ENCODE assay signal across 14 mouse cellular contexts in genomic region chr1:191115514-191116238, GRCm38 (mm10). TPM values are rescaled to one million over a fixed set of nuclear protein-coding genes. Genes with fewer than 3 reads are reported as not detected.
DNase-seq lines count a peak whose midpoint lies in the region; ATAC-seq lines count a peak whose summit lies in the region.
"Had no signal": no experiment of that assay in that cellular context is flagged by ENCODE, and none has a peak within 500 bp of the region (broad histone marks: within the 10 kb centered on the region; RNA-seq: fewer than 3 reads in every experiment).

No protein-coding gene starts in this region.

- intact Hi-C loops in heart, postnatal 36 days (cut with DNase I): no loop called here

- ATAC-seq in CD4-positive, CD25-positive, alpha-beta regulatory T cell, adult 4 months: no peak

- DNase-seq in heart, adult 18-20 months: peak; percentile 49 to 74
- no peak for DNase-seq in heart, postnatal 4 days
- peak; percentile 16 for DNase-seq in lung, postnatal 10 days
- no peak for DNase-seq in lung, postnatal 25 days (ENCODE audit: low spot score)
- DNase-seq in brain, adult 2 months (ENCODE audit: low read depth, low spot score): peak; percentile 34
- peak; percentile 43 to 46 for DNase-seq in heart, postnatal 36 days
- no peak for DNase-seq in cerebellum, postnatal 14 days
- DNase-seq: adrenal gland, adult 8-10 months; cerebellum, adult 11-12 months; kidney, postnatal 4 days; thymus, postnatal 36 days had no signal

RNA-seq across cellular contexts. Expression of gene Batf3, which starts 18.0 kb away (rescaled TPM):
- under 1 TPM; 0.25 to 0.93 TPM for total RNA-seq in heart, adult 18-20 months (2021)
- total RNA-seq in heart, postnatal 4 days (2021): 1 to 10 TPM; 1.7 to 1.8 TPM
- total RNA-seq in heart, postnatal 36 days (2021): under 1 TPM; 0.39 to 0.62 TPM
- not detected for polyA plus RNA-seq in CD4-positive, CD25-positive, alpha-beta regulatory T cell, adult 4 months (2017; shearing (Covaris generic))

RNA-seq across cellular contexts. Expression of gene Fam71a, which starts 48.9 kb away (rescaled TPM):
- not detected for total RNA-seq in heart, adult 18-20 months (2021)
- total RNA-seq in heart, postnatal 4 days (2021): not detected
- total RNA-seq in heart, postnatal 36 days (2021): not detected
- not detected for polyA plus RNA-seq in CD4-positive, CD25-positive, alpha-beta regulatory T cell, adult 4 months (2017; shearing (Covaris generic))
- total RNA-seq: adrenal gland, adult 8-10 months; left cerebral cortex, adult 8-10 months had no signal
- polyA plus RNA-seq: liver, embryonic 14.5 days had no signal

RNA-seq across cellular contexts. Expression of gene Nsl1, which starts 52.9 kb away (rescaled TPM):
- total RNA-seq in heart, adult 18-20 months (2021): under 1 TPM; 0.67 to 0.77 TPM
- 1 to 10 TPM; 6.7 to 6.8 TPM for total RNA-seq in heart, postnatal 4 days (2021)
- total RNA-seq in heart, postnatal 36 days (2021): under 1 TPM; 0.27 to 0.75 TPM
- polyA plus RNA-seq in CD4-positive, CD25-positive, alpha-beta regulatory T cell, adult 4 months (2017; shearing (Covaris generic)): 1 to 10 TPM; 1.6 to 3.7 TPM

RNA-seq across cellular contexts. Expression of gene Tatdn3, which starts 52.9 kb away (rescaled TPM):
- total RNA-seq in heart, adult 18-20 months (2021): 10 to 100 TPM; 11.0 TPM
- 10 to 100 TPM; 19.4 to 23.5 TPM for total RNA-seq in heart, postnatal 4 days (2021)
- total RNA-seq in heart, postnatal 36 days (2021): 10 to 100 TPM; 12.2 to 15.5 TPM
- polyA plus RNA-seq in CD4-positive, CD25-positive, alpha-beta regulatory T cell, adult 4 months (2017; shearing (Covaris generic)): 10 to 100 TPM; 10.8 to 11.5 TPM

Comparison
In these comparisons a context has a peak if more than half of its experiments do, and no peak if none do; other contexts are left out.
1. DNase-seq: peak in heart, adult 18-20 months (2 of 2), lung, postnatal 10 days (single experiment), brain, adult 2 months (single experiment) and heart, postnatal 36 days (2 of 2); none in heart, postnatal 4 days (single experiment), lung, postnatal 25 days (single experiment) and cerebellum, postnatal 14 days (0 of 2).
2. RNA of gene Nsl1, which starts 52.9 kb away (total RNA-seq): 6.7 to 6.8 TPM in heart, postnatal 4 days; 0.67 to 0.77 TPM in heart, adult 18-20 months and 0.27 to 0.75 TPM in heart, postnatal 36 days; every median in the first group is over 4 times any median in the second.